Mouse (Mus musculus) intestine, embryonic 15.5 days (tissue): Measurements from ENCODE around the gene 6430550D23Rik. TPM values are rescaled to one million over a fixed set of nuclear protein-coding genes. Genes with fewer than 3 reads are reported as not detected.
"Not testable (repeated sequence)": the region's sequence is repeated elsewhere in the genome, so short reads cannot be mapped to it uniquely, and the experiment has no call there.

Source experiments
- ATAC-seq: fragments of 200-750 bp; cut with Nextera tagmentation; 2 replicates; pipeline ENCODE4 v1.8.0; 2017; ENCODE audit warnings: moderate TSS enrichment, moderate library complexity
- H3K27ac ChIP-seq: fragments of 300-500 bp; sonication (generic); 2 replicates; pipeline ENCODE4 v1.5.1; 2015; ENCODE audit warnings: mild to moderate bottlenecking, inconsistent platforms
- H3K27me3 ChIP-seq: fragments of 300-500 bp; sonication (generic); replicated peaks from 2 replicates; pipeline ENCODE4 v1.6.1; 2015; ENCODE audit warnings: inconsistent platforms
- H3K36me3 ChIP-seq: fragments of 300-500 bp; sonication (generic); 2 replicates; pipeline ENCODE4 v1.6.1; 2015; ENCODE audit warnings: inconsistent platforms
- H3K4me1 ChIP-seq: fragments of 300-500 bp; sonication (generic); replicated peaks from 2 replicates; pipeline ENCODE4 v1.6.1; 2015; ENCODE audit warnings: inconsistent platforms
- H3K4me2 ChIP-seq: fragments of 300-500 bp; sonication (generic); replicated peaks from 2 replicates; pipeline ENCODE4 v1.6.1; 2015; ENCODE audit warnings: mild to moderate bottlenecking, inconsistent platforms
- H3K4me3 ChIP-seq: fragments of 300-500 bp; sonication (generic); replicated peaks from 2 replicates; pipeline ENCODE4 v1.5.1; 2015; ENCODE audit warnings: inconsistent platforms
- H3K9ac ChIP-seq: fragments of 300-500 bp; sonication (generic); 2 replicates; pipeline ENCODE4 v1.6.1; 2015; ENCODE audit warnings: inconsistent platforms
- H3K9me3 ChIP-seq: fragments of 300-500 bp; sonication (generic); 2 replicates; pipeline ENCODE4 v1.6.1; 2016; ENCODE audit warnings: inconsistent platforms
- WGBS: fragments of 180-500 bp; shearing (Covaris S2); methylation state at CpG from one replicate; pipeline ENCODE4 v1.1.7; 2015; 5-methylcytosine and 5-hydroxymethylcytosine counted together
- polyA plus RNA-seq: library from polyadenylated mRNA; unstranded; fragments of >200 nt; fragmentation: Nextera tagmentation; extraction: Ambion mirVana; gene quantifications from 2 replicates; pipeline ENCODE4 v1.2.1, GENCODE M21; 2015

The 6430550D23Rik gene
- polyA plus RNA-seq, 1 experiment from 2014 or later = 0.99 TPM

- WGBS = 88% methylated on average over 6 of the region's 6 CpGs
- not testable (repeated sequence) for H3K9ac ChIP-seq, H3K4me2 ChIP-seq, H3K4me1 ChIP-seq, H3K4me3 ChIP-seq, H3K9me3 ChIP-seq, H3K36me3 ChIP-seq, ATAC-seq, H3K27me3 ChIP-seq, H3K27ac ChIP-seq
Measured at GRCm38 (mm10) chr2:155925213-155925612, 82.6 kb downstream of the 6430550D23Rik start.

Other genes with a start within 250 kb of the 6430550D23Rik start
- 0.24 and 0.37 TPM in 2 replicates for gene Mmp24, start 232.6 kb downstream of the 6430550D23Rik start, polyA plus RNA-seq
- 22.0 and 24.1 TPM in 2 replicates for gene BC029722, start 188.6 kb downstream of the 6430550D23Rik start, polyA plus RNA-seq
- 263 and 265 TPM in 2 replicates for gene Eif6, start 181.1 kb downstream of the 6430550D23Rik start, polyA plus RNA-seq
- gene Fam83c, start 173.1 kb downstream of the 6430550D23Rik start, polyA plus RNA-seq = 0.30 and 0.53 TPM in 2 replicates
- 83.7 and 88.7 TPM in 2 replicates for gene Uqcc1, start 77.7 kb downstream of the 6430550D23Rik start, polyA plus RNA-seq
- gene Gm15557, start 67.2 kb downstream of the 6430550D23Rik start, polyA plus RNA-seq = not detected in 2 replicates
- 1.2 TPM in 2 replicates for gene Gdf5, start 62.6 kb downstream of the 6430550D23Rik start, polyA plus RNA-seq
- gene Cep250, start 51.5 kb downstream of the 6430550D23Rik start, polyA plus RNA-seq = 17.0 and 18.1 TPM in 2 replicates
- gene Ergic3, start 68 bp upstream of the 6430550D23Rik start, polyA plus RNA-seq = 209 and 252 TPM in 2 replicates
- 0.03 and 0.08 TPM in 2 replicates for gene Fer1l4, start 45.0 kb upstream of the 6430550D23Rik start, polyA plus RNA-seq
- 2.8 and 2.9 TPM in 2 replicates for gene Spag4, start 57.2 kb upstream of the 6430550D23Rik start, polyA plus RNA-seq
- gene Cpne1, start 104.0 kb upstream of the 6430550D23Rik start, polyA plus RNA-seq = 48.0 and 48.9 TPM in 2 replicates
- gene Rbm12, start 104.0 kb upstream of the 6430550D23Rik start, polyA plus RNA-seq = 17.8 and 25.8 TPM in 2 replicates
- 11.8 and 15.7 TPM in 2 replicates for gene Gm28036, start 119.1 kb upstream of the 6430550D23Rik start, polyA plus RNA-seq
- 363 and 370 TPM in 2 replicates for gene Romo1, start 136.1 kb upstream of the 6430550D23Rik start, polyA plus RNA-seq
- gene Nfs1, start 136.2 kb upstream of the 6430550D23Rik start, polyA plus RNA-seq = 62.3 and 63.0 TPM in 2 replicates
- 486 and 571 TPM in 2 replicates for gene Rbm39, start 172.3 kb upstream of the 6430550D23Rik start, polyA plus RNA-seq
- 56.8 and 72.4 TPM in 2 replicates for gene Phf20, start 188.5 kb upstream of the 6430550D23Rik start, polyA plus RNA-seq